Mouse (Mus musculus) adrenal gland, postnatal 10 days (tissue): Measurements from ENCODE around the gene Tmco5. TPM values are rescaled to one million over a fixed set of nuclear protein-coding genes. Genes with fewer than 3 reads are reported as not detected.
"Not testable (repeated sequence)": the region's sequence is repeated elsewhere in the genome, so short reads cannot be mapped to it uniquely, and the experiment has no call there.

Experiments used
- DNase-seq: peaks from one replicate; pipeline ENCODE4 v3.0.0; 2021; ENCODE audit warnings: mixed read lengths
- total RNA-seq, 2 experiments: library from RNA; stranded (reverse); gene quantifications; 2 replicates each; pipeline ENCODE4 v1.2.3; 2021

Gene Tmco5
- total RNA-seq, 2 experiments from 2014 or later, result not detected

DNA sequence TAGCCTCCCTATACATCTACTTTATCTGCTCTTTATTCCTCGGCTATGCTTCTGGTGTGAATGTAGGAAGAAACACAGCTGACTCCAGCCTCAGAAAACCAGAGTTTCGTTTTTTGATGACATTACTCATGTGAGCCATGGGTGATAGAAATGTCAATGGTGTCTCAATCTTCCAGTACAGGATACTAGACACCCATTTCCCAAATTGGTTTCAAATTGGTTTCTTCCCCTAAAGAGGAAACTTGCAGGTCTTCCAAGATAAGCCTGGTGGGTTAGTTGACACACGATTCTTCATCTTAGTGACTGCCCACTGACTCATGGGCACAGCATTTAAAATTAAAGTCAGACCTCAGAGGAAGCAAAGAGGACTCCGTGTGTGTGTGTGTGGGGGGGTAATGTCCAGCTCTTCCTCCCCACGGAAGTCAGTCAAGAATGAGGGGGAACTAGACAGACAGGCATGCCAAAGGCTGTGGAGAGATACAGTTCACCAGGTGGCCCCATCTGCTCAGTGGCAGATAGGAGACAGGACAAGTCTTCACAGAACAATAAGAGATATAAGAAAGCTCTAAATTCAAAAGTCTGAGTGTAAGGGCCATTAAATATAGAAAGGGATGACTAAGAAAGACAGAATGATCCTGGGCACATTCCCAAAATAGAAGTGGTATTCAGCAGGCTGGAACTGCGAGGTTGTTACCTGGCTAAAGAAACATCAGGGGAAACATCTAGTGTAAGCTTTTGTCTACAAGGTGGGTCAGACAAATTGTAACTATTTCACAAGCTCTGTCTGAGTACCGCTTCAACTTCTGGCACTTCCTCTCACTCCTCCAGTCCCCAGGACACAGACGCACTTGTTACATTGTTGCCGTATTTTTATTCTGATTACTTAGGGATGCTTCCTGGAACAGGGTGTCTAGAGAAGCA is 44.3 kb downstream of the Tmco5 start:
- no peak for DNase-seq

- DNase-seq, result no peak
Measured at GRCm38 (mm10) chr2:116923684-116924083, 45.2 kb downstream of the Tmco5 start.

- no peak for DNase-seq
Measured at GRCm38 (mm10) chr2:116924292-116924691, 45.8 kb downstream of the Tmco5 start.

DNA sequence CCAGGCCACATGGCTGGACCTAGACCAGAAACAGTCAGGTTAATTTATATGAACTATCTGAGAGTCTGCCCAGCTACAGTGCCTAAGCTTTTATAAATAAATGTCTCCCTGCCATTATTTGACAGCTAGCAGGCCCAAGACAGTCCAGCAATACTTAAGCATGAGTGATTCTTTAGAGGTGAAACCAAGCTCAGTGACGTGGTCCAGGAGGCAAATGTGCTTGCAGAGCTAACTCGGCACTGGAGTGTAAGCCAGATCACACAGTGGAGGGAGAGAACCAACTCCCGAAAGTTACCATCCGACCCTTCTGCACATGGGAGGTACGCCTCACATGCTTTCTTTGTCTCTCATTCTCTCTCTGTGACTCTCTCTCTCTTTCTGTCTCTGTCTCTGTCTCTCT is 46.7 kb downstream of the Tmco5 start:
- no peak for DNase-seq

DNA sequence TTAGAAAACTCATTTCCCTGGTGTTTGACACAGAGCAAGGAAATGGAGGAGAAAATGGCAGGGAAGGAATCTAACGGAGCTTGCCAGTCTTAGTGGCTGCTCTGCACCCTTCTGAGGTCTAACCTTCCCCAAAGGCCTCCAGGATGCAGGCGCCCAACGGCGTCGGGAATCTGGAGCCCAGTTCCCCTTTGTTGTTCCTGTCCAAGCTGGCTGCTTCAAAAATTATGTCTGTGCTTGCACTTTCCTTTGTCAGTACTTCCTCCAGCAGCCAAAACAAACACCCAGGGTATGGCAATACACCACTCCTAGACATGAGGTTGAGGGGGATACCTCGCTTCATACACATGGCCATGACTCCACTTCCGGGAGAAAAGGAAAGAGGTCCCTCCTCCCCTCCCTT is 53.7 kb downstream of the Tmco5 start:
- DNase-seq, result no peak

GRCm38 (mm10) chr2:116934236-116934635 is 55.7 kb downstream of the Tmco5 start:
- DNase-seq, result not testable (repeated sequence)

DNA sequence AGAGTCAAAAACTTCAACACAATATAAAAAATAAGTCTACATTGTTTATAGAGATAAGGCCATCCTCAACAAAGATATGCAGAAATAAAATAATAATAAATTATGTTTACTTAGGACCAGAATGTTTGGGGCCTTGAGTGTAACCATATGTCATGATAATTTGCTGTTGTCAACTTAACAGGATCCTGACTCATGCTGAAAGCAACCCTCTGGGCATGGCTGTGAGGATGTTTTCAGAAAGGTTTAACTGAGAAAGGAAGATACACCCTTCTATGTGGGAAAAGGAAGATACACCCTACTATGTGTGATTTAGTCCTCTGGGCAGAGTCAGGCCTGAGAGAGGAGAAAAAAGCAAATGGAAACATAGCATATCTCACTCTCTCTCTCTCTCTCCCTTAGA is 56.3 kb downstream of the Tmco5 start:
- peak; percentile 13 for DNase-seq

DNA sequence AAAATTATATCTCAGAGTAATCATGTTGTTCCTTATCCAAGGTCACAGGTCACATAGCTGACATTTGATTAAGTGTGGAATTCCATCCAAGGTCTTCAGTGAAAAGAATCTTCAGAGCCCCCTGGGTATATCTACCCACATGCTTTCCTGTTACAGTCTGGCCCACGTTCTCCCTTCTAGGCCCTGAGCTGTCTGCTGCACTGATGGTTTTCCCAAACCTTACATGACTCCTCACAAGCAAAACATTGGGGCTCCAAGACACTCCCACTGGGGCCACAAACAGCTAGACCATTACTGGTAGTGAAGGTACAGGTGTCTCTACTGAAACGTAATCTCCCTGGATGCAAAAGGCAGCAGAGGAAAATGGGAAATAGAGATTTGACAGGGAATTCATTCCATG is 57.9 kb downstream of the Tmco5 start:
- peak; percentile 16 for DNase-seq

GRCm38 (mm10) chr2:116937166-116937565 is 58.7 kb downstream of the Tmco5 start:
- peak; percentile 35 for DNase-seq

DNA sequence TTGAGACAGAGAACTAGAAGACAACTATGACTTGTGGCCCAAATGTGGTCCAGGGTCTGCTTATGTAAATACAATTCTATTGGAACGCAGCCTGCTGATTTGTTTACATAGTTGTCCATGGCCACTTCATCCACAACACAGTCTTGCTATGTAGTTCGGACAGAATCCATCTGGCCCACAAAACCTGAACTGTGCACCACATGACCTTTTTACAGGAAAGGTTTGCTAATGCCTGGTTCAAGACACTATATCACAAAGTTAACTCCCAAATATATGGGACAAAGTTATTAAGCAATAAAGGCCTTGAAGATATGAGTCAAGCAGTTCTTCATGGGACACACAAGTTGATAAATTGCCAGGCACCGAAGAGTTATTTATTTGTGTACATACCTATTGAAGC is 63.3 kb downstream of the Tmco5 start:
- DNase-seq, result no peak

Other genes starting within 250 kb of the Tmco5 start
- 10 to 100 TPM; 54.5 to 67.9 TPM for gene Spred1, start 242.7 kb downstream of the Tmco5 start, total RNA-seq